Mouse (Mus musculus) heart, embryonic 12.5 days (tissue): ENCODE results near the gene Npm3. TPM values are rescaled to one million over a fixed set of nuclear protein-coding genes. Genes with fewer than 3 reads are reported as not detected.
A peak's percentile ranks its signal among the peaks of the same experiment; 100 is the strongest.

ENCODE experiments used
- ATAC-seq: fragments of 200-750 bp; cut with Nextera tagmentation; 2 replicates; pipeline ENCODE4 v1.8.0; 2017; ENCODE audit warnings: moderate TSS enrichment, moderate library complexity; ENCODE audit not compliant: insufficient number of reproducible peaks, low FRiP score
- H3K27ac ChIP-seq: fragments of 300-500 bp; sonication (generic); 2 replicates; pipeline ENCODE4 v1.5.1; 2016; ENCODE audit warnings: mild to moderate bottlenecking, moderate library complexity; ENCODE audit not compliant: poor library complexity, severe bottlenecking
- H3K27me3 ChIP-seq: fragments of 300-500 bp; sonication (generic); replicated peaks from 2 replicates; pipeline ENCODE4 v1.6.1; 2016; ENCODE audit warnings: mild to moderate bottlenecking, moderate library complexity
- H3K36me3 ChIP-seq: fragments of 300-500 bp; sonication (generic); 2 replicates; pipeline ENCODE4 v1.6.1; 2016; ENCODE audit warnings: mild to moderate bottlenecking, moderate library complexity
- H3K4me1 ChIP-seq: fragments of 300-500 bp; sonication (generic); replicated peaks from 2 replicates; pipeline ENCODE4 v1.6.1; 2016; ENCODE audit warnings: mild to moderate bottlenecking
- H3K4me2 ChIP-seq: fragments of 300-500 bp; sonication (generic); 2 replicates; pipeline ENCODE4 v1.6.1; 2016; ENCODE audit warnings: mild to moderate bottlenecking, moderate library complexity
- H3K4me3 ChIP-seq: fragments of 300-500 bp; sonication (generic); 2 replicates; pipeline ENCODE4 v1.5.1; 2016; ENCODE audit warnings: mild to moderate bottlenecking
- H3K9ac ChIP-seq: fragments of 300-500 bp; sonication (generic); 2 replicates; pipeline ENCODE4 v1.6.1; 2016; ENCODE audit warnings: mild to moderate bottlenecking, moderate library complexity
- H3K9me3 ChIP-seq: fragments of 300-500 bp; sonication (generic); replicated peaks from 2 replicates; pipeline ENCODE4 v1.6.1; 2016; ENCODE audit warnings: mild to moderate bottlenecking, moderate library complexity
- WGBS: fragments of 180-500 bp; shearing (Covaris S2); methylation state at CpG from one replicate; pipeline ENCODE4 v1.1.7; 2016; 5-methylcytosine and 5-hydroxymethylcytosine counted together
- polyA plus RNA-seq: library from polyadenylated mRNA; unstranded; fragments of >200 nt; fragmentation: Nextera tagmentation; extraction: Ambion mirVana; gene quantifications from 2 replicates; pipeline ENCODE4 v1.2.1, GENCODE M21; 2016

Npm3 gene
- polyA plus RNA-seq, 1 experiment from 2014 or later = 9.5 TPM

- no peaks in the 10 kb centered on the region for H3K9me3 ChIP-seq
- no peak for ATAC-seq
- peaks cover 16% of the 10 kb centered on the region for H3K4me1 ChIP-seq
- no peak overlapping the region for H3K4me2 ChIP-seq
- H3K4me3 ChIP-seq = no peak overlapping the region
- 68% methylated on average over 3 of the region's 3 CpGs for WGBS
- H3K9ac ChIP-seq = no peak overlapping the region
- peaks cover 5% of the 10 kb centered on the region; the same call in 1 of the 2 replicates for H3K36me3 ChIP-seq
- H3K27me3 ChIP-seq = no peaks in the 10 kb centered on the region
- H3K27ac ChIP-seq = no peak overlapping the region
Measured at GRCm38 (mm10) chr19:45785470-45785869, 36.1 kb upstream of the Npm3 start.

GRCm38 (mm10) chr19:45783933-45784576 is 34.7 kb upstream of the Npm3 start:
- no peaks in the 10 kb centered on the region for H3K27me3 ChIP-seq
- 31% methylated on average over 17 of the region's 17 CpGs for WGBS
- H3K9me3 ChIP-seq = no peaks in the 10 kb centered on the region
- H3K4me2 ChIP-seq = peak overlapping the region; percentile 77
- H3K27ac ChIP-seq = peak overlapping the region; percentile 98
- H3K4me1 ChIP-seq = peaks cover 24% of the 10 kb centered on the region
- H3K36me3 ChIP-seq = peaks cover 20% of the 10 kb centered on the region; the same call in 1 of the 2 replicates
- peak overlapping the region; percentile 76 for H3K4me3 ChIP-seq
- H3K9ac ChIP-seq = peak overlapping the region; percentile 67
- ATAC-seq = no peak

GRCm38 (mm10) chr19:45783181-45783932 is 34.0 kb upstream of the Npm3 start, which contains the start of gene Mgea5:
Gene Mgea5 (minus strand): TSS chr19:45783837.
- peak within 1 kb of the TSS; percentile 98 for H3K27ac ChIP-seq
- peaks cover 24% of the 10 kb centered on the region for H3K4me1 ChIP-seq
- H3K4me2 ChIP-seq = peak within 1 kb of the TSS; percentile 77
- H3K9ac ChIP-seq = peak within 1 kb of the TSS; percentile 92
- under 1% methylated on average over 62 of the region's 71 CpGs for WGBS
- no peaks in the 10 kb centered on the region for H3K27me3 ChIP-seq
- H3K36me3 ChIP-seq = peaks cover 25% of the 10 kb centered on the region
- ATAC-seq = peak; percentile 97
- H3K9me3 ChIP-seq = no peaks in the 10 kb centered on the region
- peak within 1 kb of the TSS; percentile 76 for H3K4me3 ChIP-seq

- Histone ChIP-seq H3K4me1 (peaks cover 24% of the 10 kb centered on the region), H3K4me3 (peak overlapping the region; percentile 76), H3K9ac (peak overlapping the region; percentile 92), H3K4me2 (peak overlapping the region; percentile 75), H3K9me3 (no peaks in the 10 kb centered on the region), H3K36me3 (peaks cover 34% of the 10 kb centered on the region), H3K27me3 (no peaks in the 10 kb centered on the region), H3K27ac (peak overlapping the region; percentile 98)
- under 1% methylated on average over 36 of the region's 36 CpGs for WGBS
- peak; percentile 76 for ATAC-seq
Measured at GRCm38 (mm10) chr19:45782315-45783001, 33.1 kb upstream of the Npm3 start.

GRCm38 (mm10) chr19:45781676-45782075 is 32.3 kb upstream of the Npm3 start:
- no peak for ATAC-seq
- Histone ChIP-seq H3K27ac (no peak overlapping the region), H3K27me3 (no peaks in the 10 kb centered on the region), H3K9me3 (no peaks in the 10 kb centered on the region), H3K36me3 (peaks cover 40% of the 10 kb centered on the region), H3K4me1 (peaks cover 24% of the 10 kb centered on the region), H3K4me2 (peak overlapping the region; percentile 75), H3K4me3 (peak overlapping the region; percentile 76), H3K9ac (no peak overlapping the region)
- 60% methylated on average over 8 of the region's 8 CpGs for WGBS

GRCm38 (mm10) chr19:45780350-45780915 is 31.0 kb upstream of the Npm3 start:
- H3K4me2 ChIP-seq = peak overlapping the region; percentile 75
- peak overlapping the region; percentile 76 for H3K4me3 ChIP-seq
- H3K36me3 ChIP-seq = peaks cover 50% of the 10 kb centered on the region
- H3K27me3 ChIP-seq = no peaks in the 10 kb centered on the region
- no peak overlapping the region for H3K27ac ChIP-seq
- ATAC-seq = no peak
- H3K9ac ChIP-seq = 0 out of 2 replicates have a peak overlapping the region, but pooled peaks have one; percentile 4
- peaks cover 24% of the 10 kb centered on the region for H3K4me1 ChIP-seq
- no peaks in the 10 kb centered on the region for H3K9me3 ChIP-seq
- whole genome bisulfite sequencing = 79% methylated on average over 13 of the region's 13 CpGs

- Histone ChIP-seq H3K9me3 (no peaks in the 10 kb centered on the region), H3K9ac (no peak overlapping the region), H3K4me2 (no peak overlapping the region), H3K27me3 (no peaks in the 10 kb centered on the region), H3K4me1 (peaks cover 8% of the 10 kb centered on the region), H3K36me3 (peaks cover 93% of the 10 kb centered on the region), H3K27ac (no peak overlapping the region), H3K4me3 (no peak overlapping the region)
- WGBS = 78% methylated on average over 2 of the region's 2 CpGs
- no peak for ATAC-seq
Measured at GRCm38 (mm10) chr19:45775486-45775885, 26.1 kb upstream of the Npm3 start.

- no peak for ATAC-seq
- no peaks in the 10 kb centered on the region for H3K4me1 ChIP-seq
Measured at GRCm38 (mm10) chr19:45771501-45771900, 22.1 kb upstream of the Npm3 start.

GRCm38 (mm10) chr19:45760810-45761209 is 11.4 kb upstream of the Npm3 start:
- 66% methylated on average over 3 of the region's 3 CpGs for WGBS
- Histone ChIP-seq H3K27ac (no peak overlapping the region), H3K9ac (no peak overlapping the region)

More at GRCm38 (mm10) chr19:45771501-45771900, 22.1 kb upstream of the Npm3 start:
- WGBS = 92% methylated on average over 5 of the region's 5 CpGs
- H3K9ac ChIP-seq = no peak overlapping the region
- no peak overlapping the region for H3K4me3 ChIP-seq
- H3K36me3 ChIP-seq = peaks cover 94% of the 10 kb centered on the region
- no peaks in the 10 kb centered on the region for H3K27me3 ChIP-seq
- no peaks in the 10 kb centered on the region for H3K9me3 ChIP-seq
- no peak overlapping the region for H3K27ac ChIP-seq
- no peak overlapping the region for H3K4me2 ChIP-seq

GRCm38 (mm10) chr19:45758671-45759070 is 9.3 kb upstream of the Npm3 start:
- peaks cover 91% of the 10 kb centered on the region for H3K36me3 ChIP-seq
- H3K9me3 ChIP-seq = no peaks in the 10 kb centered on the region
- no peak overlapping the region for H3K27ac ChIP-seq
- no peak overlapping the region for H3K4me2 ChIP-seq
- no peak overlapping the region for H3K9ac ChIP-seq
- H3K4me1 ChIP-seq = no peaks in the 10 kb centered on the region
- no peaks in the 10 kb centered on the region for H3K27me3 ChIP-seq
- no peak for ATAC-seq
- 96% methylated on average over 5 of the region's 5 CpGs for WGBS
- H3K4me3 ChIP-seq = no peak overlapping the region

More at GRCm38 (mm10) chr19:45760810-45761209, 11.4 kb upstream of the Npm3 start:
- no peak overlapping the region for H3K4me3 ChIP-seq
- no peaks in the 10 kb centered on the region for H3K4me1 ChIP-seq
- no peaks in the 10 kb centered on the region for H3K9me3 ChIP-seq
- no peak for ATAC-seq
- H3K4me2 ChIP-seq = no peak overlapping the region
- no peaks in the 10 kb centered on the region for H3K27me3 ChIP-seq
- peaks cover 87% of the 10 kb centered on the region for H3K36me3 ChIP-seq

GRCm38 (mm10) chr19:45753551-45753950 is 4.2 kb upstream of the Npm3 start:
- Histone ChIP-seq H3K36me3 (peaks cover 66% of the 10 kb centered on the region), H3K4me2 (no peak overlapping the region), H3K9me3 (no peaks in the 10 kb centered on the region), H3K9ac (no peak overlapping the region), H3K4me1 (peaks cover 8% of the 10 kb centered on the region), H3K27me3 (no peaks in the 10 kb centered on the region), H3K27ac (no peak overlapping the region), H3K4me3 (no peak overlapping the region)
- WGBS = 93% methylated on average over 3 of the region's 3 CpGs
- no peak for ATAC-seq
